Mouse (Mus musculus): Measurements from ENCODE around the gene Cnn2. TPM values are rescaled to one million over a fixed set of nuclear protein-coding genes. Genes with fewer than 3 reads are reported as not detected.

Gene Cnn2
- polyA plus RNA-seq, 1 experiment, result 387 TPM

GRCm38 (mm10) chr10:79996272-79997033, 8.1 kb downstream of the Cnn2 start, which contains the start of gene Abca7:
TSS of gene Abca7 (plus strand) at chr10:79996494.
- Histone ChIP-seq H3K4me3 (replicated peaks; ENCODE audit: extremely low read depth, low read depth, low read length) (peak within 1 kb of the TSS; percentile 95), H3K4me1 (ENCODE audit: control insufficient read depth, insufficient read depth, low read length) (peaks cover 7% of the 10 kb centered on the region; the same call in 1 of the 2 replicates)
- TF ChIP-seq CTCF (IDR thresholded peaks at IDR 0.05; ENCODE audit: insufficient read depth, low read length), result no peak
- TF ChIP-seq POLR2A (IDR thresholded peaks at IDR 0.05; ENCODE audit: borderline replicate concordance, extremely low read depth, low read depth, low read length), result no peak; the same call in 1 of the 2 replicates
- under 1% methylated on average over 34 of the region's 34 CpGs for WGBS
- DNase-seq, result peak; percentile 99

GRCm38 (mm10) chr10:79997034-79997760, 8.8 kb downstream of the Cnn2 start:
- DNase-seq, result peak; percentile 63
- Histone ChIP-seq H3K4me1 (ENCODE audit: control insufficient read depth, insufficient read depth, low read length) (peaks cover 7% of the 10 kb centered on the region; the same call in 1 of the 2 replicates), H3K4me3 (replicated peaks; ENCODE audit: extremely low read depth, low read depth, low read length) (peak overlapping the region; percentile 95)
- TF ChIP-seq CTCF (IDR thresholded peaks at IDR 0.05; ENCODE audit: insufficient read depth, low read length), result no peak
- TF ChIP-seq POLR2A (IDR thresholded peaks at IDR 0.05; ENCODE audit: borderline replicate concordance, extremely low read depth, low read depth, low read length), result no peak
- 1% methylated on average over 35 of the region's 35 CpGs for WGBS

GRCm38 (mm10) chr10:79997819-79998218, 9.4 kb downstream of the Cnn2 start:
- Histone ChIP-seq H3K4me3 (replicated peaks; ENCODE audit: extremely low read depth, low read depth, low read length) (no peak overlapping the region), H3K4me1 (ENCODE audit: control insufficient read depth, insufficient read depth, low read length) (peaks cover 7% of the 10 kb centered on the region)
- WGBS, result 14% methylated on average over 15 of the region's 15 CpGs
- TF ChIP-seq CTCF (IDR thresholded peaks at IDR 0.05; ENCODE audit: insufficient read depth, low read length) (no peak), POLR2A (IDR thresholded peaks at IDR 0.05; ENCODE audit: borderline replicate concordance, extremely low read depth, low read depth, low read length) (no peak)
- DNase-seq, result no peak

GRCm38 (mm10) chr10:80001945-80002344, 13.6 kb downstream of the Cnn2 start:
- peaks cover 12% of the 10 kb centered on the region for H3K4me1 ChIP-seq (ENCODE audit: control insufficient read depth, insufficient read depth, low read length)
- H3K4me3 ChIP-seq (replicated peaks; ENCODE audit: extremely low read depth, low read depth, low read length), result no peak overlapping the region
- DNase-seq, result no peak
- TF ChIP-seq CTCF (IDR thresholded peaks at IDR 0.05; ENCODE audit: insufficient read depth, low read length) (no peak), POLR2A (IDR thresholded peaks at IDR 0.05; ENCODE audit: borderline replicate concordance, extremely low read depth, low read depth, low read length) (no peak)
- 89% methylated on average over 9 of the region's 9 CpGs for WGBS

GRCm38 (mm10) chr10:80002829-80003228, 14.4 kb downstream of the Cnn2 start:
- Histone ChIP-seq H3K4me3 (replicated peaks; ENCODE audit: extremely low read depth, low read depth, low read length) (no peak overlapping the region), H3K4me1 (ENCODE audit: control insufficient read depth, insufficient read depth, low read length) (peaks cover 10% of the 10 kb centered on the region)
- DNase-seq, result no peak
- TF ChIP-seq CTCF (IDR thresholded peaks at IDR 0.05; ENCODE audit: insufficient read depth, low read length) (no peak), POLR2A (IDR thresholded peaks at IDR 0.05; ENCODE audit: borderline replicate concordance, extremely low read depth, low read depth, low read length) (no peak)
- 68% methylated on average over 21 of the region's 21 CpGs for WGBS

- WGBS, result 50% methylated on average over 9 of the region's 9 CpGs
- Histone ChIP-seq H3K4me3 (replicated peaks; ENCODE audit: extremely low read depth, low read depth, low read length) (no peak overlapping the region), H3K4me1 (ENCODE audit: control insufficient read depth, insufficient read depth, low read length) (peaks cover 8% of the 10 kb centered on the region)
- TF ChIP-seq CTCF (IDR thresholded peaks at IDR 0.05; ENCODE audit: insufficient read depth, low read length) (no peak), POLR2A (IDR thresholded peaks at IDR 0.05; ENCODE audit: borderline replicate concordance, extremely low read depth, low read depth, low read length) (0 out of 2 replicates have a peak, but pooled peaks have one; percentile 23)
- DNase-seq, result no peak
Measured at GRCm38 (mm10) chr10:80003374-80004232, 15.2 kb downstream of the Cnn2 start.

- peaks cover 8% of the 10 kb centered on the region for H3K4me1 ChIP-seq (ENCODE audit: control insufficient read depth, insufficient read depth, low read length)
- no peak overlapping the region for H3K4me3 ChIP-seq (replicated peaks; ENCODE audit: extremely low read depth, low read depth, low read length)
- WGBS, result 77% methylated on average over 8 of the region's 8 CpGs
- DNase-seq, result no peak
- TF ChIP-seq POLR2A (IDR thresholded peaks at IDR 0.05; ENCODE audit: borderline replicate concordance, extremely low read depth, low read depth, low read length) (no peak), CTCF (IDR thresholded peaks at IDR 0.05; ENCODE audit: insufficient read depth, low read length) (no peak)
Measured at GRCm38 (mm10) chr10:80004233-80004705, 15.9 kb downstream of the Cnn2 start.

GRCm38 (mm10) chr10:80011740-80012139, 23.4 kb downstream of the Cnn2 start:
- Histone ChIP-seq H3K4me3 (replicated peaks; ENCODE audit: extremely low read depth, low read depth, low read length) (no peak overlapping the region), H3K4me1 (ENCODE audit: control insufficient read depth, insufficient read depth, low read length) (peaks cover 5% of the 10 kb centered on the region)
- DNase-seq, result no peak
- TF ChIP-seq CTCF (IDR thresholded peaks at IDR 0.05; ENCODE audit: insufficient read depth, low read length) (no peak), POLR2A (IDR thresholded peaks at IDR 0.05; ENCODE audit: borderline replicate concordance, extremely low read depth, low read depth, low read length) (no peak)
- WGBS, result 90% methylated on average over 6 of the region's 6 CpGs

GRCm38 (mm10) chr10:80013609-80014008, 25.2 kb downstream of the Cnn2 start:
- 78% methylated on average over 25 of the region's 25 CpGs for WGBS
- TF ChIP-seq POLR2A (IDR thresholded peaks at IDR 0.05; ENCODE audit: borderline replicate concordance, extremely low read depth, low read depth, low read length), result no peak
- no peak for TF ChIP-seq CTCF (IDR thresholded peaks at IDR 0.05; ENCODE audit: insufficient read depth, low read length)
- no peak for DNase-seq
- Histone ChIP-seq H3K4me1 (ENCODE audit: control insufficient read depth, insufficient read depth, low read length) (peaks cover 9% of the 10 kb centered on the region), H3K4me3 (replicated peaks; ENCODE audit: extremely low read depth, low read depth, low read length) (no peak overlapping the region)
